ENCODE assay signal across 15 mouse cellular contexts in the genomic region with DNA sequence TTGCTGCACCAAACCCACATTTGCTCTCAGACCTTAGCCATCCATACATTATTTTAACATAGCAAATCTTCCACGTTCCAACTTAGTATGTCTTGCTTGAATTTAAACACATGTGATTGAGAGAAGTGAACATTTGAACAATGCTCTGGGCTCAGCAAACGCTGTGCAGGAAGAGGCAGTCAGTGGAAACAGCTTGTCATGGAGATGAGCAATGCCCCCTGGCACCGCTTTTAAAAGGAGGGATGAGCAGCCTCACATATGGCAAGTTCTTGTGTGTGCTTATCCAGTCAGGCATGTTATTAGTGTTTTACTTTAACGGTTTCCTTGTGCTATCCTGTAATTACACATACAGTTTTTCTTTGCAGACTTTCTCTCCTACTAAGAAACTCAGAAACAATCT. TPM values are rescaled to one million over a fixed set of nuclear protein-coding genes. Genes with fewer than 3 reads are reported as not detected.
DNase-seq lines count a peak whose midpoint lies in the region; ATAC-seq and TF ChIP-seq lines count a peak whose summit lies in the region.
"Had no signal": no experiment of that assay in that cellular context is flagged by ENCODE, and none has a peak within 500 bp of the region (broad histone marks: within the 10 kb centered on the region; RNA-seq: fewer than 3 reads in every experiment).

No protein-coding gene starts in this region.

- no peak overlapping the region for H3K9ac ChIP-seq in hindbrain, embryonic 14.5 days
- H3K9ac ChIP-seq in heart, adult 2 months (ENCODE audit: low read depth, low read length), result no peak overlapping the region
- H3K9ac ChIP-seq: embryonic facial prominence, embryonic 15.5 days; intestine, embryonic 15.5 days; limb, embryonic 12.5 days had no signal

- TF ChIP-seq POLR2A in heart, adult 2 months (IDR thresholded peaks at IDR 0.05; ENCODE audit: insufficient read depth, low read depth, low read length), result no peak

- 0 out of 2 replicates have a peak overlapping the region, but pooled peaks have one; percentile 20 for H3K27ac ChIP-seq in hindbrain, embryonic 14.5 days
- no peak overlapping the region for H3K27ac ChIP-seq in heart, adult 2 months
- H3K27ac ChIP-seq: embryonic facial prominence, embryonic 15.5 days; intestine, embryonic 15.5 days; limb, embryonic 12.5 days; macrophage had no signal

- DNase-seq in layer of hippocampus, adult 11-12 months (ENCODE audit: low spot score), result peak; percentile 31
- no peak for DNase-seq in layer of hippocampus, postnatal 25 days (ENCODE audit: extremely low spot score in 1 of 2, low spot score in 1 of 2)
- DNase-seq in brain, adult 2 months (ENCODE audit: low read depth, low spot score), result peak; percentile 88
- peak; percentile 41 for DNase-seq in cerebellum, adult 11 months
- no peak for DNase-seq in hindbrain, embryonic 14.5 days (ENCODE audit: low spot score)
- DNase-seq in lung, postnatal 36 days, result no peak
- DNase-seq in heart, adult 2 months, result no peak
- DNase-seq: adrenal gland, adult 2 months; thymus, postnatal 4 days had no signal

- no peaks in the 10 kb centered on the region for H3K79me2 ChIP-seq in heart, adult 2 months (replicated peaks; ENCODE audit: control insufficient read depth, insufficient read depth, low read length)

- no peak overlapping the region for H3K4me3 ChIP-seq in hindbrain, embryonic 14.5 days (replicated peaks; ENCODE audit: low read length)
- no peak overlapping the region for H3K4me3 ChIP-seq in heart, adult 2 months
- H3K4me3 ChIP-seq: embryonic facial prominence, embryonic 15.5 days; intestine, embryonic 15.5 days; limb, embryonic 12.5 days; myocyte had no signal

- H3K27me3 ChIP-seq in hindbrain, embryonic 14.5 days (ENCODE audit: control insufficient read depth, insufficient read depth, low read length), result no peaks in the 10 kb centered on the region
- H3K27me3 ChIP-seq in heart, adult 2 months (ENCODE audit: control insufficient read depth, insufficient read depth, low read length), result no peaks in the 10 kb centered on the region
- H3K27me3 ChIP-seq: embryonic facial prominence, embryonic 15.5 days; intestine, embryonic 15.5 days; limb, embryonic 12.5 days had no signal

- no peak for TF ChIP-seq CTCF in heart, adult 2 months (IDR thresholded peaks at IDR 0.05)

- TF ChIP-seq EP300 in heart, adult 2 months (IDR thresholded peaks at IDR 0.05; ENCODE audit: insufficient read depth, low read depth, low read length), result no peak

- no peaks in the 10 kb centered on the region for H3K9me3 ChIP-seq in hindbrain, embryonic 14.5 days (ENCODE audit: control insufficient read depth, low read length)
- H3K9me3 ChIP-seq: embryonic facial prominence, embryonic 15.5 days; intestine, embryonic 15.5 days; limb, embryonic 12.5 days had no signal

- WGBS in hindbrain, embryonic 14.5 days, result 35% methylated on average over 4 of the region's 4 CpGs
- WGBS in heart, adult 2 months, result 76% methylated on average over 4 of the region's 4 CpGs

- intact Hi-C loops in heart, adult 2 months (cut with DNase I), result no loop called here

- no peaks in the 10 kb centered on the region for H3K36me3 ChIP-seq in hindbrain, embryonic 14.5 days (replicated peaks; ENCODE audit: control insufficient read depth, insufficient read depth)
- H3K36me3 ChIP-seq in heart, adult 2 months (ENCODE audit: control insufficient read depth, insufficient read depth, low read length), result no peaks in the 10 kb centered on the region
- H3K36me3 ChIP-seq: embryonic facial prominence, embryonic 15.5 days; intestine, embryonic 15.5 days; limb, embryonic 12.5 days had no signal

- H3K4me1 ChIP-seq in hindbrain, embryonic 14.5 days (replicated peaks; ENCODE audit: control insufficient read depth, insufficient read depth, low read length), result peaks cover 28% of the 10 kb centered on the region
- no peaks in the 10 kb centered on the region for H3K4me1 ChIP-seq in heart, adult 2 months (ENCODE audit: control insufficient read depth, insufficient read depth, low read length)
- H3K4me1 ChIP-seq: intestine, embryonic 15.5 days; limb, embryonic 12.5 days had no signal

- ATAC-seq in hindbrain, embryonic 14.5 days (ENCODE audit: low FRiP score), result no peak
- ATAC-seq: intestine, embryonic 15.5 days had no signal

- no peak overlapping the region for H3K4me2 ChIP-seq in hindbrain, embryonic 14.5 days (replicated peaks)
- H3K4me2 ChIP-seq: embryonic facial prominence, embryonic 15.5 days; intestine, embryonic 15.5 days; limb, embryonic 12.5 days had no signal

RNA-seq across cellular contexts. Expression of a gene that starts 46.4 kb away (rescaled TPM):
- 1,000 to 10,000 TPM in 1 of 2 experiments, 100 to 1,000 TPM in 1; 974 to 1,066 TPM for total RNA-seq in layer of hippocampus, postnatal 25 days (2021)
- 413 and 417 TPM in 2 replicates for polyA plus RNA-seq in hindbrain, embryonic 14.5 days (2014; fragmentation: Nextera tagmentation; extraction: Ambion mirVana)
- 1 to 10 TPM; 3.8 to 4.2 TPM for total RNA-seq in heart, adult 2 months (2021)
- polyA plus RNA-seq in heart, adult 2 months (2012; rRNA removed), result 2.2 and 3.7 TPM in 2 replicates
- total RNA-seq: granulocyte monocyte progenitor cell, adult 5-6 weeks had no signal

Comparison
In these comparisons a context has a peak if more than half of its experiments do, and no peak if none do; other contexts are left out.
1. DNase-seq: peak in layer of hippocampus, adult 11-12 months (single experiment), brain, adult 2 months (single experiment) and cerebellum, adult 11 months (single experiment); none in layer of hippocampus, postnatal 25 days (0 of 2), hindbrain, embryonic 14.5 days (single experiment), lung, postnatal 36 days (single experiment) and heart, adult 2 months (0 of 2).
2. RNA of a gene that starts 46.4 kb away (total RNA-seq): 974 to 1,066 TPM in layer of hippocampus, postnatal 25 days; 3.8 to 4.2 TPM in heart, adult 2 months; every median in the first group is over 100 times any median in the second.